Mouse (Mus musculus) lung, embryonic 14.5 days (tissue): ENCODE data around the gene Ddx11. TPM values are rescaled to one million over a fixed set of nuclear protein-coding genes. Genes with fewer than 3 reads are reported as not detected.
A peak's percentile ranks its signal among the peaks of the same experiment; 100 is the strongest.
"Not testable (repeated sequence)": the region's sequence is repeated elsewhere in the genome, so short reads cannot be mapped to it uniquely, and the experiment has no call there.

ENCODE experiments used
- ATAC-seq: fragments of 200-750 bp; cut with Nextera tagmentation; 2 replicates; pipeline ENCODE4 v1.8.0; 2017; ENCODE audit warnings: mild to moderate bottlenecking, moderate TSS enrichment, moderate library complexity; ENCODE audit not compliant: insufficient read depth
- DNase-seq: peaks from one replicate; pipeline ENCODE4 v3.0.0-alpha.2; 2015
- H3K27ac ChIP-seq: fragments of 300-500 bp; sonication (generic); 2 replicates; pipeline ENCODE4 v1.5.1; 2014; ENCODE audit warnings: low read depth, mild to moderate bottlenecking, moderate library complexity
- H3K27me3 ChIP-seq: fragments of 300-500 bp; sonication (generic); 2 replicates; pipeline ENCODE4 v1.6.1; 2014; ENCODE audit warnings: low read length, control low read depth; ENCODE audit not compliant: insufficient read depth
- H3K36me3 ChIP-seq: fragments of 300-500 bp; sonication (generic); 2 replicates; pipeline ENCODE4 v1.6.1; 2014; ENCODE audit warnings: control low read depth; ENCODE audit not compliant: insufficient read depth
- H3K4me1 ChIP-seq: fragments of 300-500 bp; sonication (generic); 2 replicates; pipeline ENCODE4 v1.6.1; 2014; ENCODE audit warnings: antibody characterized with exemption, control low read depth; ENCODE audit not compliant: insufficient read depth
- H3K4me2 ChIP-seq: fragments of 300-500 bp; sonication (generic); 2 replicates; pipeline ENCODE4 v1.6.1; 2014; ENCODE audit warnings: mild to moderate bottlenecking
- H3K4me3 ChIP-seq: fragments of 300-500 bp; sonication (generic); 2 replicates; pipeline ENCODE4 v1.5.1; 2014; ENCODE audit warnings: low read depth, low read length
- H3K9ac ChIP-seq: fragments of 300-500 bp; sonication (generic); 2 replicates; pipeline ENCODE4 v1.6.1; 2014
- H3K9me3 ChIP-seq: fragments of 300-500 bp; sonication (generic); 2 replicates; pipeline ENCODE4 v1.6.1; 2016; ENCODE audit warnings: low read depth, low read length, control low read depth
- CTCF ChIP-seq: IDR thresholded peaks from 2 replicates; pipeline ENCODE4 v1.5.1; 2016; ENCODE audit warnings: antibody characterized with exemption, low read depth
- WGBS: fragments of 180-500 bp; shearing (Covaris S2); extraction: QIAGEN DNeasy Blood & Tissue Kit; methylation state at CpG from one replicate; pipeline ENCODE4 v1.1.7; 2014; 5-methylcytosine and 5-hydroxymethylcytosine counted together
- polyA plus RNA-seq: library from polyadenylated mRNA; unstranded; fragments of >200 nt; fragmentation: Nextera tagmentation; extraction: Ambion mirVana; gene quantifications from 2 replicates; pipeline ENCODE4 v1.2.1, GENCODE M21; 2014

Gene Ddx11
- polyA plus RNA-seq, 1 experiment from 2014 or later: 29.6 TPM

GRCm38 (mm10) chr17:66154876-66155275 lies 31.6 kb downstream of the Ddx11 start:
- H3K27ac ChIP-seq: no peak overlapping the region
- H3K9ac ChIP-seq: no peak overlapping the region
- no peak for ATAC-seq
- peaks cover 23% of the 10 kb centered on the region for H3K36me3 ChIP-seq
- 59% methylated on average over 2 of the region's 2 CpGs for WGBS
- DNase-seq: no peak
- H3K4me2 ChIP-seq: no peak overlapping the region
- H3K9me3 ChIP-seq: no peaks in the 10 kb centered on the region
- 0 out of 2 replicates have a peak, but pooled peaks have one; percentile 17 for TF ChIP-seq CTCF
- H3K4me3 ChIP-seq: no peak overlapping the region
- H3K4me1 ChIP-seq: no peaks in the 10 kb centered on the region
- no peaks in the 10 kb centered on the region for H3K27me3 ChIP-seq

- no peaks in the 10 kb centered on the region for H3K27me3 ChIP-seq
- no peak overlapping the region for H3K4me2 ChIP-seq
- no peak overlapping the region for H3K4me3 ChIP-seq
- no peaks in the 10 kb centered on the region; the same call in 1 of the 2 replicates for H3K9me3 ChIP-seq
- H3K27ac ChIP-seq: no peak overlapping the region
- H3K36me3 ChIP-seq: no peaks in the 10 kb centered on the region
- TF ChIP-seq CTCF: no peak
- WGBS: 89% methylated on average over 5 of the region's 5 CpGs
- no peak overlapping the region for H3K9ac ChIP-seq
- ATAC-seq (no peak), DNase-seq (no peak)
- no peaks in the 10 kb centered on the region for H3K4me1 ChIP-seq
These were observed 35.0 kb downstream of the Ddx11 start for GRCm38 (mm10) chr17:66158271-66158670.

GRCm38 (mm10) chr17:66167141-66167540 lies 43.8 kb downstream of the Ddx11 start:
- not testable (repeated sequence) for H3K4me1 ChIP-seq, H3K36me3 ChIP-seq, H3K4me3 ChIP-seq, H3K9ac ChIP-seq, H3K9me3 ChIP-seq, H3K27ac ChIP-seq, H3K27me3 ChIP-seq, H3K4me2 ChIP-seq, DNase-seq, ATAC-seq
- WGBS: 95% methylated on average over 5 of the region's 5 CpGs

GRCm38 (mm10) chr17:66170971-66171370 lies 47.7 kb downstream of the Ddx11 start:
- H3K36me3 ChIP-seq, DNase-seq, H3K4me1 ChIP-seq, H3K27ac ChIP-seq, H3K9me3 ChIP-seq, H3K4me3 ChIP-seq, H3K4me2 ChIP-seq, H3K9ac ChIP-seq, ATAC-seq, H3K27me3 ChIP-seq: not testable (repeated sequence)
- 91% methylated on average over 15 of the region's 15 CpGs for WGBS

- no peak for DNase-seq
- TF ChIP-seq CTCF: no peak
These were observed 67.3 kb downstream of the Ddx11 start for GRCm38 (mm10) chr17:66190577-66190976.

GRCm38 (mm10) chr17:66197041-66197440 lies 73.7 kb downstream of the Ddx11 start:
- H3K4me1 ChIP-seq: no peaks in the 10 kb centered on the region
- DNase-seq (peak; percentile 44), ATAC-seq (no peak)
- no peak overlapping the region for H3K4me2 ChIP-seq
- H3K27ac ChIP-seq: no peak overlapping the region
- TF ChIP-seq CTCF: peak; percentile 52
- no peaks in the 10 kb centered on the region for H3K27me3 ChIP-seq
- no peaks in the 10 kb centered on the region for H3K36me3 ChIP-seq
- H3K4me3 ChIP-seq: no peak overlapping the region
- no peak overlapping the region for H3K9ac ChIP-seq
- H3K9me3 ChIP-seq: no peaks in the 10 kb centered on the region
- 39% methylated on average over 3 of the region's 3 CpGs for WGBS

More at GRCm38 (mm10) chr17:66190577-66190976, 67.3 kb downstream of the Ddx11 start:
- H3K36me3 ChIP-seq: no peaks in the 10 kb centered on the region
- WGBS: 81% methylated on average over 8 of the region's 8 CpGs
- H3K27ac ChIP-seq: no peak overlapping the region
- H3K4me3 ChIP-seq: no peak overlapping the region
- H3K27me3 ChIP-seq: no peaks in the 10 kb centered on the region
- no peaks in the 10 kb centered on the region for H3K4me1 ChIP-seq
- H3K9me3 ChIP-seq: no peaks in the 10 kb centered on the region
- no peak overlapping the region for H3K9ac ChIP-seq
- no peak for ATAC-seq
- H3K4me2 ChIP-seq: no peak overlapping the region

Other genes starting within 250 kb of the Ddx11 start
- gene Ralbp1, start 237.7 kb upstream of the Ddx11 start, polyA plus RNA-seq: 61.4 and 65.8 TPM in 2 replicates
- gene Twsg1, start 172.3 kb upstream of the Ddx11 start, polyA plus RNA-seq: 142 and 143 TPM in 2 replicates
- 17.9 and 19.6 TPM in 2 replicates for gene Ankrd12, start 46.4 kb upstream of the Ddx11 start, polyA plus RNA-seq
- gene Ndufv2, start 22.0 kb upstream of the Ddx11 start, polyA plus RNA-seq: 322 and 337 TPM in 2 replicates
- gene Washc1, start 12.0 kb upstream of the Ddx11 start, polyA plus RNA-seq: 31.5 and 33.4 TPM in 2 replicates